Mouse (Mus musculus): ENCODE measurements at regions not wholly inside any gene's neighbourhood (a gene's known extent, or its start where the extent isn't known, plus 50 kb on each side); places are given as distances from the start of the nearest gene placed in this dataset.

DNA sequence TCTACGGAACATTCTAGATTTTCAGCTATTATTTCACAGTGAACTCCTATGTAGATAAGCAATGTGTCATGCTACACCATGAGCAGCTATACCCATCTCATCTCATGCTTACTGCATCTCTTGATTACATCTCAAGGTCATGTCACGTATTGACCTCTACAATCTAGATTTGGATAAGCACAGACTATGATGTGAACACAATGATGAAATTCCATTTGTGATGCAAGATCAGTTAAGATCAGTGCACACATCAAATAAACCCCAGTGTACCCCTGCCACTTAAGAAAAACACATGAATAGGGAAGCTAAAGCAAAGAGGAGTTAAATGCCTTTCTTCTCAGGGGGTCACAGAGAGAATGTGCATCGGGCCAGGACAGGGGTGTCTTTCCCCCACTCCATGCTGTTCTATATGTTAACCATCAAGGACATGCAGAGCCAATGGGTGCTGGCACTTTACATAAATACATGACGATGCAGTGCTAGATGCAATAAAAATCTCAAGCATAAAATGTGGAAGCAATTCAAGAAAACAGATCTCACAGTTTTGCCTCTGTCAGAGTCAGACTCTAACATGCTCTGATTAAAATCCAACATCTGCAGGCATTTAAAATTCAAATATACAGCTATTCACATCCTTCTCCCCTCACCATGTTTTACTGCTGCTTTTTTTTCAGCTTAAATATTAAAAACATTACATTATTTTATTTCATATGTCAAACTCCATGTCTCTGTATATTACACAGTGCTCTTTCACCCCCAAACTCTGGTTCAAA, 157.1 kb upstream of the Gm15217 start:
- DNase-seq (ENCODE audit: low read depth), result no peak

DNA sequence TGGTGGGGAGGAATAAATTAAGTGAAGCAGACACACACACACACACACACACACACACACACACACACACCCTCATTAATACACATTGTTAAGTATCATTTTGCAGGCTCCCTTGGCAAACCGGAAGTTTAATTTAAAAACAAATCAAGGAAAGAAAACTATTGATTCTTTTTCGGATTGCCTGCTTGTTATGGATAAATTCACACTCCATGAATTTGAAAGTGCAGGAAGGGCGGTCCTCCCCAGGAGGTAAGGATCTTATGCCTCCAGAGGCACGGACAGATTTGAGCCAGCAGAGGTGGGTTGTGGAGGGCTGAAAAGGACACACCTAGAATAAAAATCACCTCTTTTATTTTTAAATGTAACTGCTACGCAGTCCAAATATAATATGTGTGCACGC, 156.2 kb upstream of the Gm15217 start:
- no peak for DNase-seq (ENCODE audit: low read depth)

DNA sequence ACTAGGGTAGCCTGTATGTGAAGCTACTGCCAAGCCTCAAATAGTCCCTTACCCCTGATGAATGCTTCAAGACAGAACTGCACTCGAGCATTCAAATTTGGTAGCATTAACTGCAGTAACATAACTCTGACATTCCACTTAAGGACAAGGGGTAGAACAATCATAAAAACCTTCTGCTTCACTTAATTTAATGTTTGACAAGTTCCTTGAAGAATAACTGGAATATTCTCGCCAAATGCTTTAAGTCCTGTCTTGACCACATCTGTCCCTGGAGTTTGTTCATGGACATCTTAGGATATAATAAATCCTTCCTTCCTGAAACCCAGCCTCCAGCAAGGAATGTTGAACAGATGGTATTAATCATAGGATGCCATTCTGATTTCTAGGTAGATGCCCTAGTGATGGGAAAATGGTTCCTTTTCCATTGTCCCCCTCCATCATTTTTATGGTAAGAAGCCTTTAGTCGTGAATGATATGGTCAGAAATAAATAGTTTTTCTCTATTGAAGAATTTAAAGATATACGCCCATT, 154.7 kb upstream of the Gm15217 start:
- no peak for DNase-seq (ENCODE audit: low read depth)

DNA sequence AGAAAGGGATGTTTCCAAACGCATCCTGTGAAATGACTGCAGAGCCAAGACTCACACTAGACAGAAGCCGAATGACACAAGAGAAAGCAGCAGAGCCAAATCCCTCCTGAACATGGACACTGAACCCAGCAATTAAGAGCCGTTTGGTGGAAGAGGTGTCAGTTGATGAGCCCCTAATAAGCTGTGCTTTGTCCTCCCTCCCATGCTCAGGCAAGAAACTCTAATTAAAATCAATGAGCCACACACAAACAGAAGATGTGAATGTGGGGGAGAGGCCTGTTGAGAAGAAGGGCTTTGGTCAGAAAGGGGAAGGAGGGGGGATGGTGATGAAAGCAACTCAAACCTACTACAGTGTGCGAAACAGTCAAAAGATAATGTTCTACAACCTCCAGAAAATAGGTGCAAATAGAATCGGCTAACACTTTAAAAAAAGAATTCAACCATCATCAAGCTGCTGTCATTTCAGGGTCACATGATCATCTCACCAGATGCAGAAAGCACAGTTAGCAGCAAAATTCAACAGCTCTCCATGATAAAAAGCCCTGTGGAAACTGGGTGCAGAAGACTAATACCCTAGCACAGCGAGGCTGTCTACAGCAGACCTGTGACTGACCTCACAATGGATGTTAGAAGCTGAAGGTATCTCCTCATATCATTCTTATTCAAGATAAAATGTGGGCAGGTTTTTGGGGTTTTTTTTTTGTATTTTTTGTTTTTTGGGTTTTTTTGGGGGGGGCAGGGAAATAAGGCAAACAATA, 153.2 kb upstream of the Gm15217 start:
- no peak for DNase-seq (ENCODE audit: low read depth)

DNA sequence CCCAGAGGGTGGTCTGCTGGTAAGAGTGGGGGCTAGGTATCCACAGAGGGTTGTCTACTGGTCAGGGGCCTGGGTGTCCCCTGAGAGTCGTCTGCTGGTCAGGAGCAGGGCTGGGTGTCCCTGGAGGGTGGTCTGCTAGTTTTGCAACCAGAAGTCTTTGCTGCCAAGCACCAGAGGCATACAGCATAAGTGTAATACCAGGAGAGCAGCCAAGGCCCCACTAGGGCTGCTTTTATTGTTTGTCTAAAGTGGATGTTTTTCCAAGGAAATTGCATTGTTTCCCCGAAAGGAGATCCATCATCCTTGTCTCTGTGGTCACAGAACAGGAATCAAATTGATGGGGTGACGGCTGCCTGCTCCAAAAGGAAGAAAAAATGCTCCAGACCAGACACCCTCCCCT, 145.2 kb upstream of the Gm15217 start:
- no peak for DNase-seq (ENCODE audit: low read depth)

DNA sequence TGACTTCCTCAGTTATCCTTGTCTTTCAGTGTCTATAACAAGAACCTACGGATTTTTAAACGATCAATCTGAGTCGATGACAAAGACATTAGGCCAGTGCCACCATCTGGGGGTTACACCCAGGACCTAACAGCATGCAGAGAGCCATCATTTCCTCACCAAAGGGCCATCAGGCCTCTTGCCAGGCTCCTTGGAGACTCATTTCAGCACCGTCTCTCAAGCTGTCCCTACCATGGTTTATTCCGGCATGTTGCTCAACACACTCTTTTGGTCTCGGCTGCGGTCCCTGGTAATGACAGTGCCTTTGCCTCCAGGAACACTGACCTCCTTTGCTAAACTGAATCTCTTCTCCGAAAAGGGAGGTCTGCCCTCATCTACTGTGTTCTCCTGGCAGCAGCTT, 144.4 kb upstream of the Gm15217 start:
- DNase-seq (ENCODE audit: low read depth), result no peak

DNA sequence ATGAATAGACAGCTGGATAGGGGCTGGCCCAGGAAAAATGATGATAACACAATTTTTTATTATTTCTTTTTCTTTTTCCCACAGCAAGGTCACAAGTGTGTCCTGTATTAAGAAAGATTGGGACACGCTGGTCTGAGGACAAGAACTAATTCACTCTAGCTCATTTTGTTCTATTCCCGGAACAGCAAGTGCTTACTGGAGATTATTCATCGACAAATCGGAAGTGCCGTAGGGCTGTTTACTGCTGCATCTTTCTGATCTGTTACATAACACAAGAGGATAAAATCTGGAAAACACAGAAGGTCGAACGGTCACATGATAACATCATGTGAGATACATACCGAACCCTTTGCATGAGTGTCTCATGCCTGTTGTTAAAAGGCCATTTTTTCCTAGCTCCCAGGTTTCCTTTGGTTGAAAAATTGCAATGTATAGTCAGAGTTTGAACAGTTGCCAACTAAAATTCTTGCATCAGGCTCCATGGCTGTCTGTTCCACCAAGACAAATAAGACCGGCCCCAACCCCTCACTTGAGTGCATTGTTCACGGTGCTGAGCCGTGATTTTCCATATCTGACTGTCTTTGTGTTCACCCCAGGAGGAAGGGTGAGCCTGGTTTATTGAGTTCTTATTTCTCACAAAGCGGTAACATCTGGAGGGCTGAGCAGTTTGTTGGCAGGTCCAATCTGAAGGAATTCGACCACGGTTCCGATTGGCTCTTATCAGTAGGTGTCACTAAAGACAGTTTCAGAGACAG, 139.0 kb upstream of the Gm15217 start:
- DNase-seq (ENCODE audit: low read depth), result no peak

DNA sequence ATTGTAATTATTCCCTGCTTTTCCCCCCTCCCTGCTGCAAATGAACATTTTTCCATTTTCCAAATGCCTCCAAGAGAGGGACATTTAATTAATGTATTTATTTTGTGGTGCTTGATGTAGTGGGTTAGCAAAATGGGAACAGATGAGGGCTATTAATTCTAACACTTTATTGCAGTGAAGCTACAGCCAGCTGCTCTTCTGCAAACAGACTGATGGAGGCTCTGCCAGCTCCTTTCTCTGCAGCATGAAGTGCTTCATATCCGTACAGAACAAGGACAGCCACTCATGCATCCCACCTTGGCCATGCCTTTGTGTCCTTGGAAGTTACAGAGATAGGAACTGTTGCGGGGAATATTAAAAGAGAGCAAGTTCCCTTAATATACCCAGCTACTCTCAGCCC, 138.3 kb upstream of the Gm15217 start:
- DNase-seq (ENCODE audit: low read depth), result no peak

DNA sequence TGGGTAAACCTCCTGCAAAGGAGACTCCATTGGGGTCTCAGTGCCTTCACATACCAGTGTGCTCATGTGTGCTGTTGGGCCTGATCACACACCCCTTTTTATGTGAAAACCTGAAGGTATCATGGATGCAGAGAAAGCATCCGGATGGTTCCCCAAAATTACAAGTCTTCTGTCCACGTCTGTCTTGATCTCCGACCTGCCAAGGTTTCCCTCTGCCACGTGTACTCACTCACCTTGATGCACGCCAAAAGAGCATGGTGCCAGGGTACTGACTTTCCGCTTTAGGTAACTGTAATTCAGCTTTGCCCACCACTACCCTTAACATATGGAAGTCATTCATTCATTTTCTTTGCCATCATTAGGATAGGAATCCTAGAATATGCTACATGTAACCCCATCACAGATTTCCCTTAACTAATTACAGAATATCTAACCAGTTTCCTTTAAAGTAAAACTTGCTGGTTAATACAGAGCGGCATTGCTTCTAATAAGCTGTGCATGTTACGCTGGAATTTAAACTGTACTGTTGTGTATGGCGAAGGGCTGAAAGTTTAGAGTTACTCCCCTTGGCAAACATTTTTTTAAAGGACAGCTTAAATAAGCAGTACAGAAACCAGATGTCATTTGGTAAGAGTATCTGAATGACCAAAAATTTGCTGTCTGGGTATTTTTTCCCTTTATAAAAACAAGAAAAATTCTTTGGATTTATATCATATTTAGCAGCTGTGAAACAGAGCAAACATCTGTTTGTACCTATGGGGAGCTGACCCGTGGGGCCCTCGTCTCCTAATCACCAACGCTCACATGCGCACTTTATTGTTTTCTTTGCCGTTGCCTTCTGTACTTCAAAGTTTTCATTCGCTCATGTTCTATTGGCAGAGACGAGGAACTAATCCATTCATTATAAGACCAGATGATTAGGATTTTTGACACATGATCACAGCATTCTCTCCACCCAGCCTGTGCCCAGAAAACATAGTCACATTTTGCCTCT, 131.4 kb upstream of the Gm15217 start:
- no peak for DNase-seq (ENCODE audit: low read depth)

DNA sequence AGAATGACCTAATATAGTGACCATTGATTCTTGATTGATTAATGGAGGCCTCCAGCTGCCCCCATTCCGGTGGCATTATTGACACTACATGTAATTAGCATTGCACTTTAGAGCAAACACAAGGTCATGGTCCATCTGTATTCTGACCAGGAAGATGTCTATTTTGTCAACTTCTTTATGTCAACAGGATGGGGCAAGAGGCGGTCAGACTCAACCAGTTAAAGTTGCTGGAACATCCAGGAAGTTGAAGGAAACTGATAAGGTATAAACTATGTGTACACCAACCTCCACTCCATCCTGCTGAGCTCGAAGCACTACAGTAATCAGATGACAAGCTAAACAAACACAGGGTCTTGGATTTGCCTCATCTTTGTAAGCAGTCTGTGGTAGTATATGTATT, 130.1 kb upstream of the Gm15217 start:
- DNase-seq (ENCODE audit: low read depth), result no peak

DNA sequence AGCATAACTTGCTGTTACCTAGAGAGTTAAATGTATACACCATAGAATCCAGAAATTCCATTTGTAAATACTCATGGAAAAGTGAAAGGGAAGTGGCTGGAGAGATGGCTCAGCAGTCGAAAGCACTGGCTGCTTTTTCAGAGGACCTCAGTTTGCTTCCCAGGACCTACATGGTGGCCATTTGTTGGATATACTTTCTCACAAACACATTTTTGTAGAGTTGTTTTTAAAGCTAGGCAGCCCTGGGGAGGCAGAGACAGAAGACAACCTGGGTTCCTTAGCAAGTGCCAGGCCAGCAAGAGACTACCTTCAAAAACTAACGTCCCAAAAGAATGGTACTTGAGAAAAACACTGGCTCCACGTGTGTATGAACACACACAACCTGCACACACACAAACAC, 124.0 kb upstream of the Gm15217 start:
- no peak for DNase-seq (ENCODE audit: low read depth)

DNA sequence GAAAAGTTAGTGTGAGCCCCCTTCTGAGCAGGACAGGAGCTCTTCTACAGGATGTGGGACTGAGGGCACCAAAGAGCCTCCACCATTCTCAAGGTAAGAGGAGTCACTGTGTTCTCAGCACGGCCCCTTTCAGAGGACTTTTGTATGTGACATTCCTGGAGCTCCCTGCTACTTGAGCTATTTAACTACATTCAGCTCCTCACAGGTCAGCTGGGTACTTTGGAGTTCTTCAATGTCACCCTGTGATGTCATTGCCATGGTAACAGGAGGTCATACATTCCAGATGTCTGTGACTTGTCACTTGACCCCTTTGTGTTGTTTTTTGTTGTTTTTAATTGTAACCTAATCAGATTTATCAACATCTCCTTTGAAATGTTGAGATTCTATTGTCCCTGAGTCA, 122.9 kb upstream of the Gm15217 start:
- DNase-seq (ENCODE audit: low read depth), result no peak

DNA sequence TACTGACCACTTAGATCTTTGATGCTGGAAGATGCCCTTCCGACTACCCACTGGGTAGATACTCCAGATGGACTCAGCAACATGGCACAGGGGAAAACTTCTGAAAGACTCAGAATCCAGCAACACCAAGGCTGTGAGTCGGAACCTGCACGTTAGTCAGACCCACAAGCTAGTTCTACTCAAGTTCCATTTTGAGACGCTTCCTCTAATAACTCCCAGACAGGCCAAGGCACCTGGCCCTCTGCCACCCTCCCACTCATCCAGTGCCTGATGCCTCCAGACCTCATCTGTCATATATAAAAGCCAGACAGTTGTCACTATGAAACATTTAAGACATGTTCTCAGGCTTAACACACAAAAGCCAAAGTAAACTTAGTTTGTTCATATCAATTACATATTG, 121.9 kb upstream of the Gm15217 start:
- DNase-seq (ENCODE audit: low read depth), result no peak

DNA sequence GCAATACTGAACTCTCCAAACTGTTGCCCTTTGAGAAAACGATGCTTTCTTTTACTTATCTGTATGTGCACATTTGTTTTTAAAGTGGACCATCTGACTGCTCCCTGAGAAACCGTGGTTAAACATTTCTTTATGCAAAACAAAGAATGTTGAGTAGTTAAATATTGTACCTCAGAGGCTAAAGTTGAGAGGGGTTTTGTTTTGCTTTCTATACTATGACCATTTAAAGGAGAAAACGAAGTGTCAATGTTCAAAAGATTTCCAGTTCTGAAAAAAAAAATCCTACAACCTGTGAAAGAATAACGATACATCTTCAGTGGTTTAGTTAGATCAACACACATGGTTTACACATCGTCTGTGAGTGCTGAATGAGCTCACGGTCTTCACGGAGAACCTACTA, 120.7 kb upstream of the Gm15217 start:
- no peak for DNase-seq (ENCODE audit: low read depth)

DNA sequence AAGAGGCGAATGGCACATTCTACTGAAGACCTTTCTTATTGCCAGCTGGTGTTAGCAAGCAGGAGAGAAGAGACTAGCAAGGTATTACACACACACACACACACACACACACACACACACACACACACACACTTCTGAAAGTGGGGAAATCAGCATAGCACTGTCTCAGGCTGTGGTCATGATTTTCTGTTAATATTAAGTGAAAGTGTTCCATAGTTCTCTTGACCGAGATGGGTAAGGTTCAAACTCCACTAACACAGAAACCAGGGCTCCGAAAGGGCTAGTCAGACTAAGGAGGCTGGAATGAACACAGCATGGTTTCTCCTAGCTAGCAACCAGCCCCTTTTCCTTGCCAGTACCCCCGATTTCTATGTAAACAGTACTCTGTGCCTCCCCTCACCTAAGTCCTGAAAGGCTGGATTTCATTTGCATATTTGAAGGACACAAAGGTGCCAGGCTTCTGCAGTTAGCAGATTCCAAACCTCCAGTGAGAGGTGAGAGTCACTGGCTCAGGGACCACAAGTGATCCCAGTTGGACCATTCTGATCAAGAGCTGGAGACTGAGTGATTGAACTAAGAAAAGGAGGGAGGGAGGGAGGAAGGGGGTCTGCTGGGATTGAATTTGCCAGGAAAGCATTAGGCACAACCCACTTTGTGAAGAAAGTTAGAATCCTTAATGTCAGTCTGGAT, 118.8 kb upstream of the Gm15217 start:
- no peak for DNase-seq (ENCODE audit: low read depth)

DNA sequence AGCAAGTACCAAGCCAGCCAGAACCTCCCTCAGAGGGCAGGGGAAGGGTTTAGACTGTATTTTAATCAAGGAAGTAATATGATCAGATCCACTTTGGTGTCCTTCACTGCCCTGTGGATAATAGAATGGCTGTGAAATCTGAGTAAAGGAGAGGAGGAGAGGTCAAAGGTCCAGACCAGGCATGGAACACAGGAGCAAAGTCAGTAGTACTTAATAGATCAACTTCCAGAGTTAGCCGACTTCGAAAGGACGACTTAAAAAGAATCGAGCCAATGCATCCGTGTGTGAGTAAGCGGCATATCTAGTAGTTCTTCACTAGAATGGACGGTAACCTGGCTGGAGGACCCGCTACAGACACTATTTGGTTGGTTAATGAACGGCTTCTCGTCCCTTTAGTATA, 103.8 kb upstream of the Gm15217 start:
- no peak for DNase-seq (ENCODE audit: low read depth)

DNA sequence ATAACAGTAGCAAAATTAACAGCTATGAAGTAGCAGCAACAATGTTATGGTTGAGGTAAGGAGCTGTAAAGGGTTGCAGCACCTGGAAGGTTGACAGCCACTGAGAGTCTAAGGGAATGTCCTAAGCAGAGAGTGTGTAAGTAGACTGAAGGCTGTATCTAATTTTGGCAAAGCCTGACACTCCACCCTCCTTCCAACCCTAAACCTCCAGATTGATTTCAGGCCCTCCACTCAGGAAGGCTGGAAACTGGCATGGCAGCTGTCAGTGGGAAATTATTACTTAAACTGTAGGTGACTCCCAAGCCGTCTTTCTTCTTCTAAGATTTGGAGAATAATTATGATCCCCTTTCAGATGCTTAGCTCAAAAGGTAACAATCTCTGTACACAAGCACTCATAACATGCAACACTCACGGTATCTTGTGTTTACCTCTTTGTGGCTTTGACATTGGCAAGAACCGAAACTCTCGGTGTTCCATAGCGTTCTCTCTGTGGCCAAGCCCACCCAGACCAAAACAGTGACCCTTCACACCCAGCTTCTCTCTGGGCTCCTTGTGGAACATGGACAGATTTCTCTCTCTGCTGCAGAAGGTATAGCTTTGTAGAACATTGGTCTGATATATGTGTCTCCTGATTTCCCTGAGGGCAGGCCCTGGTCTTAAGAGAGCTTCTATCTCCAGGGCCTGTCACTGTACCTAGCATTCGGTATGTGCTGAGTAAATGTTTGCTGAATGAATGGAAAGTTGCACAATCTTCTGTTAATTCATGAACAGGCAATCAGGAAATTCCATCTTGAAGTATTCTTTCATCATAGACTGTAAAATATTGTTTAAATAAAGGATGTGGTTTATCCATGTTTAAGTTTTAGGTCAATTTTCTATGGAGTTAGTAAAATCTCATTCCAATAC, 102.0 kb upstream of the Gm15217 start:
- no peak for DNase-seq (ENCODE audit: low read depth)

DNA sequence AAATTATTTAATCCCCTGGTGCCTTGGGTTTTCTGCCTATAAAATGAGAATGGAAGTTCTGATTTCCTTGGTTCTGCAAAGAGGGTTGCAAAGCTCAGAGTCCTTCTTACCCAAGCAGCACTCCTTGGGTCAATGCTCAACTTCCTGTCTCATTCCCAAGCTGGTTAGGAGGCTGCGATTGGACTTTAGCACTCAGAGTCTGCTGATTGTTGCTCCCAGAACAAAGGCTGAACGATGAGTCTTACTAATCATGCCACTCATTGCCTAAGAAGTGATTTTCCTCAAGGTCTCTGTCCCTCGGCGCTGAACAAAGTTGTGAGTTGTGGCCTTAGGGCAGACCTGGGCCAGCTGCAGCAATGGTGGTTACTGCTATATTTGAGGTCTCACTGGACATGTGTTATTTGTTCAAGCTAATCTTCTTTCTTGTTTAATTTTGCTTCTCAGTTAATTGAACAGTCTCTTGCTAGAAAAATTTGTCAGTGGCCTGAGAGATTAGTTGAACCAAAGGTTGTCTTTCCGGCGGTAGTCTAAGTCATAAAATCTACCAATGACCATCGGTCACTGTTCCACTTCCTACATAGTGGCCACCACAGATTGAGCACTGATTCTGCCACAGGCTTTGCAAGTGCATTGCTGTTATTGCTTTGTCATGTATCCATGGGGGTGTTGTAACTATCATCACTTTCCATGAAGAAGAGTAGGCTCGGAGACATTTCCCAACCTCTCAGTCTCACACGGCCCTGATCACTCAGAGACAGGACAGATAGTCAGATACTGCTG, 101.2 kb upstream of the Gm15217 start:
- no peak for DNase-seq (ENCODE audit: low read depth)

DNA sequence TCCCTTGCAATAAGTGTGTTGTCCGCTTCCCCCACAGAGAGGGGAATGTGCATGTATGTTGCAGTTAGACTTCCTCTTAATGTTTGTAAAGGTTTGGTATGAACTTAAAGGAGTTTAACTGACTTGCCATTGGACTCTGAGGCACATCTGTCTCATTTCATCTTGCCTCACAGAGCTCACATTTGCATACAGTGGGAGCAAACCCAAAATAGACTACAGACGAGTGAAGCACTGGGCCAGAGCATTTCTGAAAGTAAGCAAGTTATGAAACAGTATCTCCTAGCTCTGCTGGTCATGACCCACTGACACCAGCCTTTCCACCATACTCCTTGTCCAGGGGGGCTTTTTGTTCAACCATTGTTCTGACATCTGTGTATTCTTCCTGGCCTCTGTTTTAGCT, 86.8 kb upstream of the Gm15217 start:
- DNase-seq (ENCODE audit: low read depth), result no peak
